Mouse (Mus musculus) ES-E14 (cell line): Measurements from ENCODE around the gene Lrp4. TPM values are rescaled to one million over a fixed set of nuclear protein-coding genes. Genes with fewer than 3 reads are reported as not detected.

Experiments used
- DNase-seq: peaks from one replicate; pipeline ENCODE4 v3.0.0-alpha.2; 2013; ENCODE audit warnings: low read depth, low spot score
- H3K27ac ChIP-seq: 2 replicates; pipeline ENCODE4 v1.5.1; 2012; ENCODE audit warnings: low read depth, mild to moderate bottlenecking, low read length, moderate library complexity, mixed read lengths; ENCODE audit not compliant: poor library complexity, insufficient read depth, severe bottlenecking
- H3K36me3 ChIP-seq: 2 replicates; pipeline ENCODE4 v1.6.1; 2012; ENCODE audit warnings: mild to moderate bottlenecking, low read length, moderate library complexity, mixed read lengths; ENCODE audit not compliant: control insufficient read depth, poor library complexity, insufficient read depth, severe bottlenecking
- H3K4me1 ChIP-seq, 2 experiments: fragments of 150-350 bp in 1 of 2; sonication (generic) in 1 of 2; 2 replicates each; pipeline ENCODE4 v1.6.1; 2012; ENCODE audit warnings: low read length in 2 of 2, mild to moderate bottlenecking in 1 of 2, mixed read lengths in 1 of 2; ENCODE audit not compliant: control insufficient read depth in 2 of 2, insufficient read depth in 2 of 2, poor library complexity in 1 of 2
- H3K4me3 ChIP-seq, 2 experiments: fragments of 150-350 bp in 1 of 2; sonication (generic) in 1 of 2; 2 replicates each; pipeline ENCODE4 v1.5.1; 2012; ENCODE audit warnings: low read length in 2 of 2, low read depth in 1 of 2, mild to moderate bottlenecking in 1 of 2, mixed read lengths in 1 of 2; ENCODE audit not compliant: insufficient read depth in 1 of 2, poor library complexity in 1 of 2, severe bottlenecking in 1 of 2
- H3K9ac ChIP-seq: 2 replicates; pipeline ENCODE4 v1.6.1; 2012; ENCODE audit warnings: low read depth, mild to moderate bottlenecking, low read length, mixed read lengths; ENCODE audit not compliant: poor library complexity, insufficient read depth, severe bottlenecking
- H3K9me3 ChIP-seq: fragments of 150-350 bp; sonication (generic); 2 replicates; pipeline ENCODE4 v1.6.1; 2012; ENCODE audit warnings: low read depth, mild to moderate bottlenecking, low read length; ENCODE audit not compliant: control insufficient read depth, insufficient read depth
- CHD2 ChIP-seq: IDR thresholded peaks from 2 replicates; pipeline ENCODE4 v1.6.1; 2014; ENCODE audit warnings: mild to moderate bottlenecking, low read depth, low read length, inconsistent platforms
- HCFC1 ChIP-seq: IDR thresholded peaks from 2 replicates; pipeline ENCODE4 v1.6.1; 2012; ENCODE audit warnings: low read length, inconsistent platforms, borderline replicate concordance; ENCODE audit not compliant: insufficient read depth
- MAFK ChIP-seq: IDR thresholded peaks from 2 replicates; pipeline ENCODE4 v1.6.1; 2014; ENCODE audit warnings: mild to moderate bottlenecking, low read depth, low read length, inconsistent platforms; ENCODE audit not compliant: insufficient read depth
- ZC3H11A ChIP-seq: IDR thresholded peaks from 2 replicates; pipeline ENCODE4 v1.6.1; 2012; ENCODE audit warnings: low read depth, mild to moderate bottlenecking, inconsistent platforms, low read length, borderline replicate concordance
- ZNF384 ChIP-seq: IDR thresholded peaks from 2 replicates; pipeline ENCODE4 v1.6.1; 2012; ENCODE audit warnings: low read depth, low read length, inconsistent platforms
- in situ Hi-C, 2 experiments: fragments of 600-800 bp; cut with MboI; formaldehyde crosslinking; loops; one replicate each; pipeline ENCODE4 v1.15.1; 2025; ENCODE audit warnings: low sequenced_read_pairs in 2 of 2, inconsistent platforms in 1 of 2; ENCODE audit not compliant: unreplicated experiment in 2 of 2
- total RNA-seq: library from RNA; depleted of rRNA; stranded (reverse); fragments of 300-350 nt; gene quantifications from 2 replicates; pipeline ENCODE4 v1.2.3, GENCODE M21; 2012

The Lrp4 gene
- total RNA-seq, 1 experiment, result 14.2 TPM

DNA sequence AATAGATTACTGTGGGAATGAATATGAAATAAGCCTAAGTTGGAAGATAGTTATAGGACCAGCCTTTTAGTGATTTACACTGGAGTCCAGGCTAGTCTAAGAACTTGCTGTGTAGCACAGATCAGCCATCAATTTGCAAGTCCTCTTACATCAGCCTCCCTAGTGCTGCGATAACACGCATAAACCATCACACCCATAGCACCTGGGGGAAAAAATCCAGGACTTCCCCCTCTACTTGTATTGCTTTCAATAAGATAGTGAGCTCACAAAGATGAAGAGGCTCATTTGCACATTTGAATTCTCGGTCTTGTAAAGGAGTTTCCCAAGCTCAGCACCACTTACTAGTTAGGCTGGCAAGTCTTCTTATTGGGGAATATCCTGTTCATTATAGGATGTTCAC lies 2.9 kb upstream of the Lrp4 start:
- TF ChIP-seq ZNF384 (no peak), HCFC1 (no peak), CHD2 (no peak), ZC3H11A (no peak), MAFK (no peak)
- Histone ChIP-seq H3K4me3 (no peak overlapping the region), H3K4me1 (peaks cover 2 to 6% of the 10 kb centered on the region in 2 experiments; a peak in 2 of 4 replicates), H3K27ac (no peak overlapping the region), H3K9ac (no peak overlapping the region), H3K9me3 (no peaks in the 10 kb centered on the region), H3K36me3 (no peaks in the 10 kb centered on the region)
- in situ Hi-C loops, result no loop called here
- no peak for DNase-seq

DNA sequence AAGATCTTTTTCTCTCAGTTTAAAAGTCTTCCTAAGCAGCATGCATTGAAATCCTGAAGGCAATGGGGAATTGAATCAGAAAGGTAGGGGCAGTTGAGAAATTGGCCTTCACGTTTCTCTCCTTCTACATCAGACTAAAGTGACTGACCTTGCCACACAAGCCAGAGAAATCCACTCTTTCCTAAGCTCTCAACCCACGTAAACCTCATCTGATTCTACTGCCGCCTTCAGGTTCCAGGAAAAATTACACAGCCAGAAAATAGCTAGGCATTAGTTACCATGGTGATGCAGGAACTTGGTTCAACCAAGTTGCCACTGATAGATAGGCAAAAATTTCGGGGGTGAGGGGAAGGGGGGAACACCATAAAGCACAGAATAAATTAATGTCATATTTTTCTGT lies 1.5 kb upstream of the Lrp4 start:
- Histone ChIP-seq H3K4me1 (peaks cover 2 to 6% of the 10 kb centered on the region in 2 experiments; a peak in 2 of 4 replicates), H3K36me3 (no peaks in the 10 kb centered on the region), H3K9ac (no peak overlapping the region), H3K27ac (no peak overlapping the region), H3K4me3 (no peak overlapping the region), H3K9me3 (no peaks in the 10 kb centered on the region)
- TF ChIP-seq ZNF384 (no peak), ZC3H11A (no peak), HCFC1 (no peak), MAFK (no peak), CHD2 (no peak)
- DNase-seq, result no peak
- in situ Hi-C loops, result no loop called here

DNA sequence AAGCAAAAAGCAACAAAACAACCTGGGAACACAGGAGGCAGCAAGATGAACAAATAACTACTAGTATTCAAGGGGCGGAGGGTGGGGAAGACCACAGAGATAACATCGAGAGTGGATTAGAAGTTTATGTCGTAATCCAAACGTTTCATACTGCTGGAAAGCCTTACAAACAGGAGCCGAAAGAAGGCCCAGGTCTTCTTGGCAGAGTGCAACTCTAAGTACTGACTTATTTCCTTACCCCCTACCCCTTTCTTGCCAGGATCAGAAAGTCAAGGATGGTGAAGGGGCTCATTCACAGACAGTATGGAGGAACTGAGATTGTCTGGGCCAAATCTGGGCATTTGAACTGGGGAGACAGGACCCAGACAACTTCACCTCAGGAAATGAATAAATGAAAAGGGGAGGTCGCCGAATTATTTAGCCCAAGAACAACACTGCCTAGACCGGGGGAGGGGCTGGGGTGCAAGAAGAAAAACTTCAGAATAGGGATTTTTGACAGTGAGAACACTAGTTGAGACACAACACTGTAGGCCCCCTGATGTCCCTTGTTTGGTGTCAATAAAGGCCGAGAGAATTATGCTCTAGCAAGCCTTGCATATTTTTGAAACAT lies 715 bp upstream of the Lrp4 start:
- Histone ChIP-seq H3K4me3 (peak overlapping the region; percentile 84 to 91; a peak in 3 of 4 replicates), H3K27ac (no peak overlapping the region), H3K9me3 (no peaks in the 10 kb centered on the region), H3K9ac (no peak overlapping the region), H3K36me3 (no peaks in the 10 kb centered on the region), H3K4me1 (peaks cover 2 to 6% of the 10 kb centered on the region in 2 experiments; a peak in 2 of 4 replicates)
- in situ Hi-C loops, result no loop called here
- TF ChIP-seq MAFK, result no peak
- no peak for TF ChIP-seq CHD2
- no peak for TF ChIP-seq ZC3H11A
- TF ChIP-seq HCFC1, result no peak
- TF ChIP-seq ZNF384, result no peak
- DNase-seq, result no peak

DNA sequence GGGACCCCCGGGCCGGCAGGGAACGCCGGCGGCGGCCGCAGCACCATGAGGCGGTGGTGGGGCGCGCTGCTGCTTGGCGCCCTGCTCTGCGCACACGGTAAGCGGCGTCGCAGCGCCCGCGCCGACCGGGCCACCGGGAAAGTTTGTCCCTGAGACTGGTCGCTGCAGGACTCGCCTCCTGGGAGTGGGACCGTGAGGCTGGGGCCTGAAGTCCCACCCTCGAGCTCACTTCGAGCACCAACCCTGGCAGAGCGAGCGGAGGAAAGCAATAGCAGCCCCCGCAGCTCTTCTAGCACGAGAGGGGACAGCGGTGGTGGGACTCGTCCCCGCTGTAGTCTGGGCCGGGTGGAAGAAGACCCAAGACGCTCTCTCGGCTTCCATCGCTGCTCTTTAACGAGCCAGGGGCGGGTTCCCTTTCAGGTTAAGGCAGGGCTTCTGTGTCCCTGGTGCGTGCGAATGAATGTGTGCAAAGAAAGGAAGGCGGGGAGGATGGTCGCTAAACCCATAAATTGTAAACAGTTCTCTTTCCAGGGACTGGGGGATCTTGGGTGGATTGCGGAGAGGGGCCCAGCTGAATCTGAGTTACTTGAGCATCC lies 443 bp downstream of the Lrp4 start:
- TF ChIP-seq ZNF384 (no peak), HCFC1 (no peak), MAFK (no peak), ZC3H11A (no peak), CHD2 (no peak)
- peak overlapping the region; percentile 70 for H3K9ac ChIP-seq
- H3K36me3 ChIP-seq, result no peaks in the 10 kb centered on the region
- peak overlapping the region; percentile 84 to 91 for H3K4me3 ChIP-seq
- in situ Hi-C loops, result no loop called here
- no peak overlapping the region for H3K27ac ChIP-seq
- no peaks in the 10 kb centered on the region for H3K9me3 ChIP-seq
- DNase-seq, result no peak
- H3K4me1 ChIP-seq, result peaks cover 2 to 8% of the 10 kb centered on the region in 2 experiments; a peak in 2 of 4 replicates

DNA sequence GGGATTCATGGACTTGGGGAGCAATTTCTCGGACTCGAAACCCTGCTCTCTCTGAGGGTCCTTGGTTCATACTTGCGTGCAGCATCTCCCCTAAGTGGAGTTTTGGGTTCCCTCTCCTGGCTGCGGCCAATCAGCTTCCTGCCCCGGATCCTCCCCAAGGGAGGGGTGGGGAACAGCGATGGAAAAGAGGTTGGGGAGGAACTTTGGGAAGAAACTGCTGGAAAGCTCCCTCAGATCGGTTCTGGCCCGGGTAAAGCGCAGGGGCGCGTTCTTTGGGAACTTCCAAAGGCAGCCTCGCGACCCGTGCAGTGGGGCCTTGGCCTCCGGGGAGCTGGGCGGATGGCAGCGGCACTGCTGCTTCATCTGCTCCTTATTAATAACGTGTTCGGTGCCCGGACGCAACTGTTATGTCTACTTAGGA lies 951 bp downstream of the Lrp4 start:
- no peaks in the 10 kb centered on the region for H3K36me3 ChIP-seq
- peak overlapping the region; percentile 70; the same call in 1 of the 2 replicates for H3K9ac ChIP-seq
- DNase-seq, result no peak
- no peaks in the 10 kb centered on the region for H3K9me3 ChIP-seq
- in situ Hi-C loops, result no loop called here
- peaks cover 2 to 9% of the 10 kb centered on the region in 2 experiments; a peak in 2 of 4 replicates for H3K4me1 ChIP-seq
- TF ChIP-seq ZNF384 (no peak), CHD2 (no peak), HCFC1 (no peak)
- H3K4me3 ChIP-seq, result peak overlapping the region; percentile 84 to 91
- H3K27ac ChIP-seq, result no peak overlapping the region
